Comparison of ENCODE assay signal across 8 mouse cellular contexts in the genomic region with DNA sequence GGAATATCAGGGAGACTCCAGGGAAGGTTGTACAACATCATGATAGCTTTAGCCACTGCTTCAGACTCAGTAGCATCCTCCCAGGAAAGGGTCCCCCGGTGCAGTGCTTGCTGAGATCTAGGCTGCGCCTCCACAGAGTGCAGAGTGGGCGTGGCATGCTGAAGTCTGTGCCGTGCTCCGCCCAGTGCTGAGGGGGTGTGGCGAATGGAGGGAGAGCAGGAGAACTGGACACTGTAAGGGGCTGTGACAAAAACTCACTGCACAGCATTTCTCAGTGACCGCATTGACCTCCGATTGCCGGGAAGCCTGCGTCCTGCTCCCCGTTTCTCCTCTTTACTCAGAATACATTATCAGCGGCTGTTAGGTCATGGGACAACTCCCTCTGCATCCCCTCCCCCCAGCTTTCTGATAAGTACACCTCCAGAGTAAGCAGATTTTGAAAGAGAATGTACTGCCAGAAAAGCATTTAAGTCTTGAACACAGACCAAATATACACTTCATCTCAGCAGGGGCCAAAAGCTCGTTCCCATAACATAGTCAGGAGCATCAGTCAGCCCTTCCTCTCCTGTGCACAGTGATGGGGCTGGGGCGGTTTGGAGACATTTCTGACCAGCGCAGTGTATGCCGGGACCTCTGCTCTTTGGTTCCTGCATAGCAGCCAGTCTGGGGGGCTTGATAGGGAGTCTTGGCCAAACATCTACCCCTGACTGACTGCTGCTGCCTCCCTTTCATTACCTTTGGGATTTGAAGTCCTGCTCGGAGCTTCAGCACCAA. TPM values are rescaled to one million over a fixed set of nuclear protein-coding genes. Genes with fewer than 3 reads are reported as not detected.
A peak's percentile ranks its signal among the peaks of the same experiment; 100 is the strongest.
DNase-seq lines count a peak whose midpoint lies in the region; ATAC-seq lines count a peak whose summit lies in the region.

No protein-coding gene starts in this region.

- no peaks in the 10 kb centered on the region for H3K36me3 ChIP-seq in midbrain, embryonic 13.5 days
- H3K36me3 ChIP-seq in midbrain, embryonic 14.5 days (ENCODE audit: control insufficient read depth, insufficient read depth, low read length), result no peaks in the 10 kb centered on the region
- no peaks in the 10 kb centered on the region for H3K36me3 ChIP-seq in limb, embryonic 13.5 days

- H3K27ac ChIP-seq in midbrain, embryonic 13.5 days, result no peak overlapping the region
- no peak overlapping the region for H3K27ac ChIP-seq in midbrain, embryonic 14.5 days (replicated peaks; ENCODE audit: low read depth, low read length)
- H3K27ac ChIP-seq in limb, embryonic 13.5 days, result no peak overlapping the region

- H3K4me2 ChIP-seq in midbrain, embryonic 13.5 days (replicated peaks), result no peak overlapping the region
- H3K4me2 ChIP-seq in midbrain, embryonic 14.5 days (ENCODE audit: low read length), result no peak overlapping the region
- H3K4me2 ChIP-seq in limb, embryonic 13.5 days (replicated peaks), result 0 out of 2 replicates have a peak overlapping the region, but pooled peaks have one; percentile 19

- intact Hi-C loops in heart, postnatal 14 days (cut with DNase I), result loop anchor here (5.0 kb wide), 1 partner anchor 38 kb away; the partner anchor contains the start of genes Bend6 and Dst

- no peaks in the 10 kb centered on the region for H3K27me3 ChIP-seq in midbrain, embryonic 13.5 days
- H3K27me3 ChIP-seq in midbrain, embryonic 14.5 days (ENCODE audit: control insufficient read depth, insufficient read depth, low read length), result no peaks in the 10 kb centered on the region
- no peaks in the 10 kb centered on the region for H3K27me3 ChIP-seq in limb, embryonic 13.5 days

- ATAC-seq in midbrain, embryonic 13.5 days, result peak; percentile 34; the same call in 1 of the 2 replicates
- no peak for ATAC-seq in midbrain, embryonic 14.5 days (ENCODE audit: low FRiP score, low TSS enrichment)
- ATAC-seq in limb, embryonic 13.5 days (ENCODE audit: low FRiP score, low read depth), result peak; percentile 36; the same call in 1 of the 2 replicates
- ATAC-seq in erythroblast, adult 5-6 weeks (replicated peaks; ENCODE audit: low FRiP score, poor library complexity, severe bottlenecking), result no peak

- no peaks in the 10 kb centered on the region for H3K9me3 ChIP-seq in midbrain, embryonic 13.5 days
- H3K9me3 ChIP-seq in midbrain, embryonic 14.5 days (ENCODE audit: control insufficient read depth, low read length), result no peaks in the 10 kb centered on the region
- H3K9me3 ChIP-seq in limb, embryonic 13.5 days, result no peaks in the 10 kb centered on the region

- no peak overlapping the region for H3K9ac ChIP-seq in midbrain, embryonic 13.5 days (replicated peaks)
- no peak overlapping the region for H3K9ac ChIP-seq in midbrain, embryonic 14.5 days (replicated peaks; ENCODE audit: low read length)
- H3K9ac ChIP-seq in limb, embryonic 13.5 days, result no peak overlapping the region

- DNase-seq in midbrain, embryonic 14.5 days, result no peak
- DNase-seq in embryo, embryonic 10.5 days (ENCODE audit: low spot score), result peak; percentile 27
- DNase-seq in heart, postnatal 14 days, result peak; percentile 68 to 78
- peak; percentile 32 for DNase-seq in retina, embryonic 14.5 days (ENCODE audit: low spot score)
- no peak for DNase-seq in layer of hippocampus, adult 18-20 months (ENCODE audit: low spot score in 2 of 2)

- WGBS in midbrain, embryonic 13.5 days, result 73% methylated on average over 17 of the region's 17 CpGs
- WGBS in midbrain, embryonic 14.5 days, result 76% methylated on average over 17 of the region's 17 CpGs
- WGBS in limb, embryonic 13.5 days, result 74% methylated on average over 17 of the region's 17 CpGs

- H3K4me3 ChIP-seq in midbrain, embryonic 13.5 days (replicated peaks), result no peak overlapping the region
- H3K4me3 ChIP-seq in midbrain, embryonic 14.5 days (replicated peaks; ENCODE audit: low read depth, low read length), result no peak overlapping the region
- H3K4me3 ChIP-seq in limb, embryonic 13.5 days, result no peak overlapping the region

- no peaks in the 10 kb centered on the region for H3K4me1 ChIP-seq in midbrain, embryonic 13.5 days (replicated peaks)
- H3K4me1 ChIP-seq in midbrain, embryonic 14.5 days (ENCODE audit: control insufficient read depth, insufficient read depth, low read length), result no peaks in the 10 kb centered on the region
- 0 out of 2 replicates have a peak, but pooled peaks cover 7% of the 10 kb centered on the region for H3K4me1 ChIP-seq in limb, embryonic 13.5 days

RNA-seq across cellular contexts. Expression of gene Dst, which starts 37.1 kb away (rescaled TPM):
- polyA plus RNA-seq in midbrain, embryonic 13.5 days (2015; fragmentation: Nextera tagmentation; extraction: Ambion mirVana), result 35.2 and 38.3 TPM in 2 replicates
- 53.2 and 59.8 TPM in 2 replicates for polyA plus RNA-seq in midbrain, embryonic 14.5 days (2014; fragmentation: Nextera tagmentation; extraction: Ambion mirVana)
- 100 to 1,000 TPM; 317 TPM for total RNA-seq in heart, postnatal 14 days (2021)
- 22.3 and 23.5 TPM in 2 replicates for polyA plus RNA-seq in limb, embryonic 13.5 days (2015; fragmentation: Nextera tagmentation; extraction: Ambion mirVana)
- 100 to 1,000 TPM; 195 to 198 TPM for total RNA-seq in layer of hippocampus, adult 18-20 months (2021)
- 0.63 and 9.2 TPM in 2 replicates for total RNA-seq in erythroblast, adult 5-6 weeks (2015; ENCODE audit: low replicate concordance)
- 1.8 and 7.0 TPM in 2 replicates for total RNA-seq in erythroblast, adult 5-6 weeks (2017; ENCODE audit: low replicate concordance)

RNA-seq across cellular contexts. Expression of gene Bend6, which starts 37.5 kb away (rescaled TPM):
- polyA plus RNA-seq in midbrain, embryonic 13.5 days (2015; fragmentation: Nextera tagmentation; extraction: Ambion mirVana), result 12.2 and 12.8 TPM in 2 replicates
- 32.1 and 40.6 TPM in 2 replicates for polyA plus RNA-seq in midbrain, embryonic 14.5 days (2014; fragmentation: Nextera tagmentation; extraction: Ambion mirVana)
- total RNA-seq in heart, postnatal 14 days (2021), result 1 to 10 TPM; 2.2 to 2.7 TPM
- 1.6 and 1.7 TPM in 2 replicates for polyA plus RNA-seq in limb, embryonic 13.5 days (2015; fragmentation: Nextera tagmentation; extraction: Ambion mirVana)
- 10 to 100 TPM; 74.5 to 80.9 TPM for total RNA-seq in layer of hippocampus, adult 18-20 months (2021)
- not detected in 2 replicates for total RNA-seq in erythroblast, adult 5-6 weeks (2015; ENCODE audit: low replicate concordance)
- 5.5 TPM in 1 of 2 replicates, not detected in the other for total RNA-seq in erythroblast, adult 5-6 weeks (2017; ENCODE audit: low replicate concordance)

Comparison
In these comparisons a context has a peak if more than half of its experiments do, and no peak if none do; other contexts are left out.
1. ATAC-seq: peak in midbrain, embryonic 13.5 days (single experiment) and limb, embryonic 13.5 days (single experiment); none in midbrain, embryonic 14.5 days (single experiment) and erythroblast, adult 5-6 weeks (single experiment).
2. DNase-seq: peak in embryo, embryonic 10.5 days (single experiment), heart, postnatal 14 days (2 of 2) and retina, embryonic 14.5 days (single experiment); none in midbrain, embryonic 14.5 days (single experiment) and layer of hippocampus, adult 18-20 months (0 of 2).
3. RNA of gene Dst, which starts 37.1 kb away (total RNA-seq): 317 TPM in heart, postnatal 14 days and 195 to 198 TPM in layer of hippocampus, adult 18-20 months; 0.63 to 9.2 TPM in erythroblast, adult 5-6 weeks; every median in the first group is over 10 times any median in the second.
4. RNA of gene Bend6, which starts 37.5 kb away (total RNA-seq): 74.5 to 80.9 TPM in layer of hippocampus, adult 18-20 months; 5.5 TPM in erythroblast, adult 5-6 weeks and 2.2 to 2.7 TPM in heart, postnatal 14 days; every median in the first group is over 10 times any median in the second.